Mouse (Mus musculus) kidney, postnatal 25 days (tissue): ENCODE measurements around the gene Gtf3c4.

ENCODE experiments used
- DNase-seq, 2 experiments: peaks; one replicate each; pipeline ENCODE4 v3.0.0; 2021; ENCODE audit warnings: mixed read lengths in 2 of 2

The Gtf3c4 gene

DNA sequence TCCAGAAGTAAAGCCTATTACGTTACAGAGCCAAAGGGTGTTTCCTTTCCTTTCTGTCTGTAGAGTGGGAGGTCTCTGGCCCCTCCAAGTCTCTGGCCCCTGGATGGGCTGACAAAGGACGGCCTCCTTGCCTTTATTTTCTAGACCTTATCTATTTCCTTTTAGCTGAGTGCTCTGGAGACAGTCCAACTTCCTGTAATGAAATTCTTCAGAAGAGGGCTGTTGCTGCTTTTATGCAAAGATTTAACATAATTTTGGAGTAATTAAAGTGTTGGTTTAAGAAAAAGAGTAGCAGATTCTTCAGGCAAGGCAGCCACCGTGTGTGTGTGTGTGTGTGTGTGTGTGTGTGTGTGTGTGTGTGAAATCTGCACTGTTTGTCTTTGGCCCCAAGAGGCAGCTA lies 41.8 kb downstream of the Gtf3c4 start:
- no peak for DNase-seq

GRCm38 (mm10) chr2:28797490-28798106 lies 42.6 kb downstream of the Gtf3c4 start:
- no peak for DNase-seq

- no peak for DNase-seq
Measured at GRCm38 (mm10) chr2:28796298-28796697, 43.9 kb downstream of the Gtf3c4 start.

- DNase-seq: no peak
Measured at GRCm38 (mm10) chr2:28794623-28795022, 45.5 kb downstream of the Gtf3c4 start.

GRCm38 (mm10) chr2:28792931-28793610 lies 47.1 kb downstream of the Gtf3c4 start:
- peak; percentile 26 to 46 for DNase-seq

- DNase-seq: no peak
Measured at GRCm38 (mm10) chr2:28787067-28787619, 53.0 kb downstream of the Gtf3c4 start.

GRCm38 (mm10) chr2:28786355-28787066 lies 53.6 kb downstream of the Gtf3c4 start:
- no peak for DNase-seq

- no peak for DNase-seq
Measured at GRCm38 (mm10) chr2:28781310-28781709, 58.9 kb downstream of the Gtf3c4 start.

DNA sequence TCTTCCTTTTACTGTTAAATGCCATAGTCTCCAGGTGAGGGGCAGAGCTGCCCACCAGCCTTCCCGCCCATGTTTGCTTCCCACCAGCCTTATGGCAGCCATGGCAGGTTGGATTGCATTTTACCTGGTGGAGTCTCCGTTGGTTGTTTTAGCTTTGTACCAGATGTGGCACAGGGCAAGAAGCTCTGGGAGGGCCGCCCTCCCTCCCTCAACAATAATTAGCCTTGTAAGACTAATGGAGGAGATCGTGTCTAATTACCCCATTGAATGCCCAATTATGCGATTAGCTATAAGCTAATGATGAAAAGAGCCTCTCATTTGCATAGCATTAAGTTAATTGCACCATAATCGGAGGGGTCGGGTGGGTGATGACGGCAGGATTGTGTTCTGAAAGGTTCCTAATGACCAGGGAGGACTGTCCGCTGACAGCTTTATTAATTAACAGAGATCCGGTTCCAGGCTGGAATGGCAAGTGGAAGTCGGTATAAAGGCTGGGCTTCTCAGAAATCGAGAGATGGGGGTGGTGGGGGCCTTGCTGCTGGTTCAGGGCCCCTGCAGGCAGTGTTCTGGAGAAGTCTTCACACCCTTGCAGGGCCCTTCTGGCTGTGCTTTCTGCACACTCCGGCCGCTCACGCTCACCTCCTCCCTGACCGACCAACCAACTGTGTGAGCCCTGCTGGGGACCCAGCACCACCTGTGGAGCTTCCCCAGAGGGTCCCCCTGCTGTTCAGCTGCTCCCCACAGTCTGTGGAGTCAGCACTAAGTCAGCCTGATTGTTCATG lies 60.0 kb downstream of the Gtf3c4 start:
- DNase-seq: no peak

DNA sequence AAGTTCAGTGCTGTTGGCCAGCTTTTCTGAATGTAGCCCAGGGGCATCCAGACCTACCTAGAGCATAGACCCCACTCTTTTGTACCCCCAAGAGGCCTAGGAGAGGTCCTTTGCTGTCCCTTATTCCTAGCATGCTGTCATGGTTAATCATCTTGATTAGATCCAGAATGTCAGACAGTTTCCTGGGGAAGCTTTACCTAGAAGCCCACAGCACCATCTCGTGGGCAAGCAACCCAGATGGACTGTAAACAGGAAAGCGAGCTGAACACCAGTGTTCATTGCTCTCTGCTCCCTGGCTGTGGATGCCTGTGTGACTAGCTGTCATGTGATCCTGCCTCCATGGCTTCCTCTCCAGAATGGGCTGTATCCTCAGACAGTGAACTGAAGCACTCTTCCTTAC lies 63.4 kb downstream of the Gtf3c4 start:
- no peak for DNase-seq

DNA sequence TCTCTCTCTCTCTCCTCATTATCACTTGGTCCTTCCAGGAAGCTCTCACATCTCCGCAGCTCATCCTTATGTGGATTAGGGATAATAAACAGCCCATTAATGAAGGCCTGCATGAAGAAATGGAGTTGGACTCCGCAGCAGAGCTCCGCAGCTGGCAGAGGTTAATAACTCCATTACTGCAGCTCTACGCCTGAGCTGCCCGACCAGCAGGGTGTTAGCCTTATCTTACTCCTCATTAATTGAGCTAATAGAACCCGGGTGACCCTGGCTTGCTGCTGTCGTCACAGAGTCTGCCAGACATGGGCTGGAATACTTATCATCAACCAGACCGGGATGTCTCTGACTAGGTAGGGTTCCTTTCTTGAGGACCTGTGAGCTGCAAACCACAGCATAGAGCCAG lies 66.1 kb downstream of the Gtf3c4 start:
- no peak for DNase-seq
